Mouse (Mus musculus): ENCODE results near the gene Bace2. TPM values are rescaled to one million over a fixed set of nuclear protein-coding genes. Genes with fewer than 3 reads are reported as not detected.

Bace2 gene
- polyA plus RNA-seq, 1 experiment: 4.4 TPM

- Histone ChIP-seq H3K4me3 (replicated peaks; ENCODE audit: extremely low read depth, low read depth, low read length) (no peak overlapping the region), H3K4me1 (ENCODE audit: control insufficient read depth, insufficient read depth, low read length) (no peaks in the 10 kb centered on the region)
- 53% methylated on average over 2 of the region's 2 CpGs for WGBS
- DNase-seq: no peak
- TF ChIP-seq CTCF (IDR thresholded peaks at IDR 0.05; ENCODE audit: insufficient read depth, low read length) (no peak), POLR2A (IDR thresholded peaks at IDR 0.05; ENCODE audit: borderline replicate concordance, extremely low read depth, low read depth, low read length) (no peak)
Measured at GRCm38 (mm10) chr16:97353013-97353412, 3.5 kb upstream of the Bace2 start.

GRCm38 (mm10) chr16:97354632-97355031 lies 1.9 kb upstream of the Bace2 start:
- Histone ChIP-seq H3K4me1 (ENCODE audit: control insufficient read depth, insufficient read depth, low read length) (no peaks in the 10 kb centered on the region), H3K4me3 (replicated peaks; ENCODE audit: extremely low read depth, low read depth, low read length) (no peak overlapping the region)
- TF ChIP-seq POLR2A (IDR thresholded peaks at IDR 0.05; ENCODE audit: borderline replicate concordance, extremely low read depth, low read depth, low read length) (no peak), CTCF (IDR thresholded peaks at IDR 0.05; ENCODE audit: insufficient read depth, low read length) (no peak)
- 76% methylated on average over 2 of the region's 2 CpGs for WGBS
- DNase-seq: no peak

GRCm38 (mm10) chr16:97357188-97357821 lies 763 bp downstream of the Bace2 start:
- peak; percentile 27 for DNase-seq
- Histone ChIP-seq H3K4me3 (replicated peaks; ENCODE audit: extremely low read depth, low read depth, low read length) (peak overlapping the region; percentile 56), H3K4me1 (ENCODE audit: control insufficient read depth, insufficient read depth, low read length) (no peaks in the 10 kb centered on the region; the same call in 1 of the 2 replicates)
- TF ChIP-seq POLR2A (IDR thresholded peaks at IDR 0.05; ENCODE audit: borderline replicate concordance, extremely low read depth, low read depth, low read length) (no peak), CTCF (IDR thresholded peaks at IDR 0.05; ENCODE audit: insufficient read depth, low read length) (no peak)
- under 1% methylated on average over 25 of the region's 25 CpGs for WGBS

GRCm38 (mm10) chr16:97362231-97362888 lies 5.8 kb downstream of the Bace2 start:
- no peak for DNase-seq
- TF ChIP-seq POLR2A (IDR thresholded peaks at IDR 0.05; ENCODE audit: borderline replicate concordance, extremely low read depth, low read depth, low read length) (no peak), CTCF (IDR thresholded peaks at IDR 0.05; ENCODE audit: insufficient read depth, low read length) (no peak)
- H3K4me3 ChIP-seq (replicated peaks; ENCODE audit: extremely low read depth, low read depth, low read length): no peak overlapping the region
- H3K4me1 ChIP-seq (ENCODE audit: control insufficient read depth, insufficient read depth, low read length): no peaks in the 10 kb centered on the region; the same call in 1 of the 2 replicates
- 54% methylated on average over 8 of the region's 8 CpGs for WGBS

GRCm38 (mm10) chr16:97366141-97366540 lies 9.6 kb downstream of the Bace2 start:
- TF ChIP-seq CTCF (IDR thresholded peaks at IDR 0.05; ENCODE audit: insufficient read depth, low read length) (no peak), POLR2A (IDR thresholded peaks at IDR 0.05; ENCODE audit: borderline replicate concordance, extremely low read depth, low read depth, low read length) (no peak)
- H3K4me1 ChIP-seq (ENCODE audit: control insufficient read depth, insufficient read depth, low read length): no peaks in the 10 kb centered on the region; the same call in 1 of the 2 replicates
- no peak overlapping the region for H3K4me3 ChIP-seq (replicated peaks; ENCODE audit: extremely low read depth, low read depth, low read length)
- no peak for DNase-seq
- WGBS: 40% methylated on average over 2 of the region's 2 CpGs

GRCm38 (mm10) chr16:97370258-97370657 lies 13.7 kb downstream of the Bace2 start:
- no peak for DNase-seq
- no peak for TF ChIP-seq CTCF (IDR thresholded peaks at IDR 0.05; ENCODE audit: insufficient read depth, low read length)
- TF ChIP-seq POLR2A (IDR thresholded peaks at IDR 0.05; ENCODE audit: borderline replicate concordance, extremely low read depth, low read depth, low read length): no peak
- no peak overlapping the region for H3K4me3 ChIP-seq (replicated peaks; ENCODE audit: extremely low read depth, low read depth, low read length)
- no peaks in the 10 kb centered on the region for H3K4me1 ChIP-seq (ENCODE audit: control insufficient read depth, insufficient read depth, low read length)
- 71% methylated on average over 4 of the region's 4 CpGs for WGBS

GRCm38 (mm10) chr16:97387955-97388354 lies 31.4 kb downstream of the Bace2 start:
- 74% methylated on average over 2 of the region's 2 CpGs for WGBS

GRCm38 (mm10) chr16:97391289-97391688 lies 34.7 kb downstream of the Bace2 start:
- 32% methylated on average over 2 of the region's 2 CpGs for WGBS
- Histone ChIP-seq H3K4me3 (replicated peaks; ENCODE audit: extremely low read depth, low read depth, low read length) (no peak overlapping the region), H3K4me1 (ENCODE audit: control insufficient read depth, insufficient read depth, low read length) (peaks cover 4% of the 10 kb centered on the region; the same call in 1 of the 2 replicates)
- peak; percentile 11 for DNase-seq
- TF ChIP-seq POLR2A (IDR thresholded peaks at IDR 0.05; ENCODE audit: borderline replicate concordance, extremely low read depth, low read depth, low read length): no peak
- no peak for TF ChIP-seq CTCF (IDR thresholded peaks at IDR 0.05; ENCODE audit: insufficient read depth, low read length)

More at GRCm38 (mm10) chr16:97387955-97388354, 31.4 kb downstream of the Bace2 start:
- H3K4me3 ChIP-seq (replicated peaks; ENCODE audit: extremely low read depth, low read depth, low read length): no peak overlapping the region
- TF ChIP-seq POLR2A (IDR thresholded peaks at IDR 0.05; ENCODE audit: borderline replicate concordance, extremely low read depth, low read depth, low read length): no peak
- TF ChIP-seq CTCF (IDR thresholded peaks at IDR 0.05; ENCODE audit: insufficient read depth, low read length): no peak
- peaks cover 4% of the 10 kb centered on the region; the same call in 1 of the 2 replicates for H3K4me1 ChIP-seq (ENCODE audit: control insufficient read depth, insufficient read depth, low read length)
- DNase-seq: no peak

- DNase-seq: no peak
- no peak overlapping the region for H3K4me3 ChIP-seq (replicated peaks; ENCODE audit: extremely low read depth, low read depth, low read length)
- H3K4me1 ChIP-seq (ENCODE audit: control insufficient read depth, insufficient read depth, low read length): peaks cover 4% of the 10 kb centered on the region; the same call in 1 of the 2 replicates
- 62% methylated on average over 3 of the region's 3 CpGs for WGBS
- TF ChIP-seq CTCF (IDR thresholded peaks at IDR 0.05; ENCODE audit: insufficient read depth, low read length) (no peak), POLR2A (IDR thresholded peaks at IDR 0.05; ENCODE audit: borderline replicate concordance, extremely low read depth, low read depth, low read length) (no peak)
Measured at GRCm38 (mm10) chr16:97391701-97392384, 35.3 kb downstream of the Bace2 start.

All from lung, adult 2 months (tissue).